Mouse (Mus musculus) liver, postnatal 0 days (tissue): Measurements from ENCODE around the gene Nr2f1. TPM values are rescaled to one million over a fixed set of nuclear protein-coding genes. Genes with fewer than 3 reads are reported as not detected.

ENCODE experiments used
- ATAC-seq: fragments of 200-750 bp; cut with Nextera tagmentation; 2 replicates; pipeline ENCODE4 v1.8.0; 2017; ENCODE audit warnings: mild to moderate bottlenecking, moderate library complexity
- DNase-seq: peaks from one replicate; pipeline ENCODE4 v3.0.0-alpha.2; 2016
- H3K27ac ChIP-seq: fragments of 300-500 bp; sonication (generic); 2 replicates; pipeline ENCODE4 v1.5.1; 2014; ENCODE audit warnings: antibody characterized with exemption, moderate library complexity, mild to moderate bottlenecking, low read depth
- H3K27me3 ChIP-seq: fragments of 300-500 bp; sonication (generic); 2 replicates; pipeline ENCODE4 v1.6.1; 2014; ENCODE audit warnings: low read length, control low read depth, mixed read lengths; ENCODE audit not compliant: insufficient read depth
- H3K36me3 ChIP-seq: fragments of 300-500 bp; sonication (generic); replicated peaks from 2 replicates; pipeline ENCODE4 v1.6.1; 2014; ENCODE audit warnings: mild to moderate bottlenecking, control low read depth, low read length, moderate library complexity, mixed read lengths; ENCODE audit not compliant: insufficient read depth
- H3K4me1 ChIP-seq: fragments of 300-500 bp; sonication (generic); 2 replicates; pipeline ENCODE4 v1.6.1; 2014; ENCODE audit warnings: antibody characterized with exemption, mild to moderate bottlenecking, control low read depth; ENCODE audit not compliant: insufficient read depth
- H3K4me2 ChIP-seq: fragments of 300-500 bp; sonication (generic); 2 replicates; pipeline ENCODE4 v1.6.1; 2014; ENCODE audit warnings: low read depth, mild to moderate bottlenecking, low read length, moderate library complexity, mixed read lengths
- H3K4me3 ChIP-seq: fragments of 300-500 bp; sonication (generic); 2 replicates; pipeline ENCODE4 v1.5.1; 2014; ENCODE audit warnings: low read depth, low read length
- H3K9ac ChIP-seq: fragments of 300-500 bp; sonication (generic); replicated peaks from 2 replicates; pipeline ENCODE4 v1.6.1; 2014; ENCODE audit warnings: mild to moderate bottlenecking, moderate library complexity
- H3K9me3 ChIP-seq: fragments of 300-500 bp; sonication (generic); 2 replicates; pipeline ENCODE4 v1.6.1; 2016; ENCODE audit warnings: mild to moderate bottlenecking, control low read depth, low read length, mixed read lengths
- CTCF ChIP-seq: sonication (generic); IDR thresholded peaks from 2 replicates; pipeline ENCODE4 v1.5.1; 2016; ENCODE audit warnings: antibody characterized with exemption, low read depth
- EP300 ChIP-seq: IDR thresholded peaks from 2 replicates; pipeline ENCODE4 v1.6.1; 2016; ENCODE audit warnings: antibody characterized with exemption, low read depth, mild to moderate bottlenecking
- WGBS: fragments of 180-500 bp; shearing (Covaris S2); extraction: QIAGEN DNeasy Blood & Tissue Kit; methylation state at CpG from one replicate; pipeline ENCODE4 v1.1.7; 2014; ENCODE audit not compliant: insufficient replicate concordance; 5-methylcytosine and 5-hydroxymethylcytosine counted together
- polyA plus RNA-seq: library from polyadenylated mRNA; unstranded; fragments of >200 nt; fragmentation: Nextera tagmentation; extraction: Ambion mirVana; gene quantifications from 2 replicates; pipeline ENCODE4 v1.2.1, GENCODE M21; 2015

Gene Nr2f1
- polyA plus RNA-seq, 1 experiment from 2014 or later: 0.52 TPM

GRCm38 (mm10) chr13:78194135-78194849, 5.3 kb downstream of the Nr2f1 start:
- 15% methylated on average over 22 of the region's 26 CpGs for WGBS
- Histone ChIP-seq H3K36me3 (no peaks in the 10 kb centered on the region), H3K27me3 (peaks cover 77% of the 10 kb centered on the region), H3K4me2 (no peak overlapping the region), H3K4me1 (peaks cover 3% of the 10 kb centered on the region; the same call in 1 of the 2 replicates), H3K4me3 (no peak overlapping the region), H3K9me3 (no peaks in the 10 kb centered on the region), H3K27ac (no peak overlapping the region), H3K9ac (no peak overlapping the region)
- no peak for ATAC-seq
- TF ChIP-seq EP300: no peak
- TF ChIP-seq CTCF: no peak
- no peak for DNase-seq

- WGBS: 21% methylated on average over 4 of the region's 4 CpGs
- Histone ChIP-seq H3K36me3 (no peaks in the 10 kb centered on the region), H3K4me1 (peaks cover 2% of the 10 kb centered on the region; the same call in 1 of the 2 replicates), H3K27me3 (peaks cover 79% of the 10 kb centered on the region), H3K4me3 (no peak overlapping the region), H3K27ac (no peak overlapping the region), H3K9me3 (no peaks in the 10 kb centered on the region), H3K9ac (no peak overlapping the region), H3K4me2 (no peak overlapping the region)
- TF ChIP-seq EP300: no peak
- TF ChIP-seq CTCF: no peak
- ATAC-seq (no peak), DNase-seq (no peak)
These were observed 6.3 kb downstream of the Nr2f1 start for GRCm38 (mm10) chr13:78193211-78193610.

- H3K4me3 ChIP-seq: no peak overlapping the region
- H3K27me3 ChIP-seq: peaks cover 81% of the 10 kb centered on the region
- DNase-seq (no peak), ATAC-seq (no peak)
- no peaks in the 10 kb centered on the region for H3K36me3 ChIP-seq
- no peak overlapping the region for H3K9ac ChIP-seq
- H3K4me1 ChIP-seq: no peaks in the 10 kb centered on the region
- no peak overlapping the region for H3K4me2 ChIP-seq
- H3K27ac ChIP-seq: no peak overlapping the region
- TF ChIP-seq CTCF: no peak
- TF ChIP-seq EP300: no peak
- 14% methylated on average over 10 of the region's 10 CpGs for WGBS
- no peaks in the 10 kb centered on the region for H3K9me3 ChIP-seq
These were observed 10.0 kb downstream of the Nr2f1 start for GRCm38 (mm10) chr13:78189586-78189985.

GRCm38 (mm10) chr13:78187833-78188232, 11.7 kb downstream of the Nr2f1 start:
- H3K9me3 ChIP-seq: no peaks in the 10 kb centered on the region
- no peak overlapping the region for H3K9ac ChIP-seq
- H3K27me3 ChIP-seq: peaks cover 79% of the 10 kb centered on the region
- ATAC-seq (no peak), DNase-seq (no peak)
- no peak overlapping the region for H3K4me3 ChIP-seq
- H3K4me2 ChIP-seq: no peak overlapping the region
- no peaks in the 10 kb centered on the region for H3K4me1 ChIP-seq
- no peak for TF ChIP-seq CTCF
- no peak for TF ChIP-seq EP300
- no peaks in the 10 kb centered on the region for H3K36me3 ChIP-seq
- H3K27ac ChIP-seq: no peak overlapping the region
- WGBS: 34% methylated on average over 5 of the region's 5 CpGs

GRCm38 (mm10) chr13:78186340-78186946, 13.1 kb downstream of the Nr2f1 start:
- DNase-seq (peak; percentile 46), ATAC-seq (no peak)
- H3K9ac ChIP-seq: no peak overlapping the region
- H3K4me2 ChIP-seq: no peak overlapping the region
- WGBS: 13% methylated on average over 12 of the region's 12 CpGs
- no peak overlapping the region for H3K27ac ChIP-seq
- peaks cover 83% of the 10 kb centered on the region for H3K27me3 ChIP-seq
- TF ChIP-seq CTCF: peak; percentile 61
- no peak for TF ChIP-seq EP300
- no peak overlapping the region for H3K4me3 ChIP-seq
- no peaks in the 10 kb centered on the region for H3K4me1 ChIP-seq
- no peaks in the 10 kb centered on the region for H3K36me3 ChIP-seq
- H3K9me3 ChIP-seq: no peaks in the 10 kb centered on the region

GRCm38 (mm10) chr13:78184786-78185466, 14.6 kb downstream of the Nr2f1 start:
- no peaks in the 10 kb centered on the region for H3K9me3 ChIP-seq
- WGBS: 10% methylated on average over 14 of the region's 14 CpGs
- H3K27me3 ChIP-seq: peaks cover 86% of the 10 kb centered on the region
- H3K4me1 ChIP-seq: peaks cover 5% of the 10 kb centered on the region; the same call in 1 of the 2 replicates
- no peak overlapping the region for H3K27ac ChIP-seq
- no peak overlapping the region for H3K9ac ChIP-seq
- ATAC-seq (no peak), DNase-seq (no peak)
- no peak overlapping the region for H3K4me3 ChIP-seq
- no peak overlapping the region for H3K4me2 ChIP-seq
- no peaks in the 10 kb centered on the region for H3K36me3 ChIP-seq
- no peak for TF ChIP-seq EP300
- TF ChIP-seq CTCF: no peak
